Mouse (Mus musculus): Measurements from ENCODE around the gene Tenm4. TPM values are rescaled to one million over a fixed set of nuclear protein-coding genes. Genes with fewer than 3 reads are reported as not detected.
A peak's percentile ranks its signal among the peaks of the same experiment; 100 is the strongest.

Gene Tenm4
- total RNA-seq, 2 experiments from 2014 or later = 15.6 to 22.3 TPM

GRCm38 (mm10) chr7:96648606-96649005, 477.6 kb downstream of the Tenm4 start:
- no peak for DNase-seq

- DNase-seq = peak; percentile 14
These were observed 478.1 kb downstream of the Tenm4 start for GRCm38 (mm10) chr7:96649171-96649570.

GRCm38 (mm10) chr7:96650435-96650834, 479.4 kb downstream of the Tenm4 start:
- no peak for DNase-seq

- no peak for DNase-seq
These were observed 480.0 kb downstream of the Tenm4 start for GRCm38 (mm10) chr7:96651055-96651454.

GRCm38 (mm10) chr7:96651626-96652341, 480.7 kb downstream of the Tenm4 start:
- no peak for DNase-seq

GRCm38 (mm10) chr7:96652844-96653243, 481.8 kb downstream of the Tenm4 start:
- no peak for DNase-seq

- no peak for DNase-seq
These were observed 483.2 kb downstream of the Tenm4 start for GRCm38 (mm10) chr7:96654206-96654605.

- no peak for DNase-seq
These were observed 484.2 kb downstream of the Tenm4 start for GRCm38 (mm10) chr7:96655096-96655716.

GRCm38 (mm10) chr7:96657101-96657830, 486.2 kb downstream of the Tenm4 start:
- no peak for DNase-seq

- no peak for DNase-seq
These were observed 487.0 kb downstream of the Tenm4 start for GRCm38 (mm10) chr7:96657857-96658580.

- no peak for DNase-seq
These were observed 489.9 kb downstream of the Tenm4 start for GRCm38 (mm10) chr7:96660907-96661306.

- DNase-seq = no peak
These were observed 490.5 kb downstream of the Tenm4 start for GRCm38 (mm10) chr7:96661352-96662169.

GRCm38 (mm10) chr7:96663336-96663735, 492.3 kb downstream of the Tenm4 start:
- no peak for DNase-seq

GRCm38 (mm10) chr7:96666366-96666896, 495.4 kb downstream of the Tenm4 start:
- no peak for DNase-seq

GRCm38 (mm10) chr7:96667688-96668087, 496.6 kb downstream of the Tenm4 start:
- no peak for DNase-seq

- DNase-seq = no peak
These were observed 499.0 kb downstream of the Tenm4 start for GRCm38 (mm10) chr7:96670095-96670494.

- no peak for DNase-seq
These were observed 501.4 kb downstream of the Tenm4 start for GRCm38 (mm10) chr7:96672322-96672914.

GRCm38 (mm10) chr7:96677082-96677481, 506.0 kb downstream of the Tenm4 start:
- no peak for DNase-seq

GRCm38 (mm10) chr7:96678236-96678635, 507.2 kb downstream of the Tenm4 start:
- DNase-seq = no peak

GRCm38 (mm10) chr7:96679746-96680145, 508.7 kb downstream of the Tenm4 start:
- DNase-seq = no peak

GRCm38 (mm10) chr7:96680405-96680804, 509.4 kb downstream of the Tenm4 start:
- peak; percentile 41 for DNase-seq

Measured in adrenal gland, postnatal 10 days (tissue).